Mouse (Mus musculus): ENCODE measurements around the gene Tmem119. TPM values are rescaled to one million over a fixed set of nuclear protein-coding genes. Genes with fewer than 3 reads are reported as not detected.
"Not testable (repeated sequence)": the region's sequence is repeated elsewhere in the genome, so short reads cannot be mapped to it uniquely, and the experiment has no call there.

Tmem119 gene
- polyA plus RNA-seq, 2 experiments = 1.1 to 1.4 TPM

DNA sequence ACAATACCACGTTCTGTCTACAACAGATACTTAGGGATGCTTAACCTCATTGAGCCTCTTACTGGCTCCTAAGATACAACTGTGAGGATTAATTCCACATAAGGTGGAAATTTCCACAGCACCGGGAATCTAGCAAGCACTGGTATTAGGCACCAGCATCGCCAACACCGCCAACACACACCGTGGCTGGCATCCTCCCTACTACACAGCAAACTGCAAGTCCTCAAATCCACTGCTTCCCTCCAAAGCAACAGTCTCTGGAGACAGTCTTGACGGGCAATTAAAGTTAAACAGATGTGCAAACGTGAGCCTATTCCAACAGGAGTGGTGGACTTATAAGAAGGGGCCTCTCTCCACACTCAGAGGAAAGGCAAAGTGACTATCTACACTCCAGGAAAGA, 19.1 kb downstream of the Tmem119 start:
- TF ChIP-seq CTCF (IDR thresholded peaks at IDR 0.05; ENCODE audit: low read depth) (no peak), EP300 (IDR thresholded peaks at IDR 0.05; ENCODE audit: low read depth) (no peak)
- 67% methylated on average over 7 of the region's 7 CpGs for WGBS (ENCODE audit: insufficient replicate concordance)
- DNase-seq (ENCODE audit: low read depth in 3 of 3, low spot score in 3 of 3) = no peak
- H3K36me3 ChIP-seq (replicated peaks; ENCODE audit: control insufficient read depth, insufficient read depth, low read depth) = peaks cover 10% of the 10 kb centered on the region
- no peak overlapping the region for H3K4me2 ChIP-seq (ENCODE audit: low read depth)
- no peak overlapping the region for H3K9ac ChIP-seq (replicated peaks)
- H3K4me1 ChIP-seq (replicated peaks; ENCODE audit: control insufficient read depth in 2 of 2, insufficient read depth in 2 of 2, low read length in 1 of 2) = no peaks in the 10 kb centered on the region
- no peak overlapping the region for H3K27ac ChIP-seq
- no peak overlapping the region for H3K4me3 ChIP-seq (ENCODE audit: insufficient read depth in 1 of 2, low read depth in 2 of 2, low read length in 2 of 2)
- H3K27me3 ChIP-seq (ENCODE audit: control insufficient read depth, insufficient read depth, low read length) = no peaks in the 10 kb centered on the region
- no peak for ATAC-seq (ENCODE audit: insufficient read depth)
- H3K9me3 ChIP-seq (ENCODE audit: control insufficient read depth, low read length) = no peaks in the 10 kb centered on the region

DNA sequence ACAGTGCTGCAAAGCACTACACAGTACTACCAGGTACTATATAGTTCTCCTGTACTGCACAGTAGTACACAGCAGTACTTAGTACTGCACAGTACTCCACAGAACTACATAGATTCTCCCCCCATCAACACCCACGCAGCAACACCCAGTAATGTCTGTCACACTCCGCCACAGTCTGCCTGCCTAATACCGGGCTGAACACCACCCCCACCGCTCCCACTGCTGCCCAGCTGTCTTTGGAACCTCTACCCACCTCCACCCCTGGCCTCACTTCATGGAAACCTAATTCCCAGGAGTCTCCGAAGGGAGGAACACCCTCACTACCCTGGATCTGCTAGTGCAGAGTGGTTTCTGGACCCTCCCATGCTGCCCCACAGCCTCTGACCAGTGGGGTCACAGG, 19.6 kb downstream of the Tmem119 start:
- H3K27ac ChIP-seq = no peak overlapping the region
- no peak overlapping the region for H3K4me3 ChIP-seq (ENCODE audit: insufficient read depth in 1 of 2, low read depth in 2 of 2, low read length in 2 of 2)
- H3K9me3 ChIP-seq (ENCODE audit: control insufficient read depth, low read length) = no peaks in the 10 kb centered on the region
- peaks cover 15% of the 10 kb centered on the region for H3K36me3 ChIP-seq (replicated peaks; ENCODE audit: control insufficient read depth, insufficient read depth, low read depth)
- no peaks in the 10 kb centered on the region for H3K27me3 ChIP-seq (ENCODE audit: control insufficient read depth, insufficient read depth, low read length)
- no peak for DNase-seq (ENCODE audit: low read depth in 3 of 3, low spot score in 3 of 3)
- no peaks in the 10 kb centered on the region for H3K4me1 ChIP-seq (replicated peaks; ENCODE audit: control insufficient read depth in 2 of 2, insufficient read depth in 2 of 2, low read length in 1 of 2)
- TF ChIP-seq EP300 (IDR thresholded peaks at IDR 0.05; ENCODE audit: low read depth) (no peak), CTCF (IDR thresholded peaks at IDR 0.05; ENCODE audit: low read depth) (no peak)
- WGBS (ENCODE audit: insufficient replicate concordance) = 76% methylated on average over 5 of the region's 5 CpGs
- no peak for ATAC-seq (ENCODE audit: insufficient read depth)
- no peak overlapping the region for H3K9ac ChIP-seq (replicated peaks)
- no peak overlapping the region for H3K4me2 ChIP-seq (ENCODE audit: low read depth)

DNA sequence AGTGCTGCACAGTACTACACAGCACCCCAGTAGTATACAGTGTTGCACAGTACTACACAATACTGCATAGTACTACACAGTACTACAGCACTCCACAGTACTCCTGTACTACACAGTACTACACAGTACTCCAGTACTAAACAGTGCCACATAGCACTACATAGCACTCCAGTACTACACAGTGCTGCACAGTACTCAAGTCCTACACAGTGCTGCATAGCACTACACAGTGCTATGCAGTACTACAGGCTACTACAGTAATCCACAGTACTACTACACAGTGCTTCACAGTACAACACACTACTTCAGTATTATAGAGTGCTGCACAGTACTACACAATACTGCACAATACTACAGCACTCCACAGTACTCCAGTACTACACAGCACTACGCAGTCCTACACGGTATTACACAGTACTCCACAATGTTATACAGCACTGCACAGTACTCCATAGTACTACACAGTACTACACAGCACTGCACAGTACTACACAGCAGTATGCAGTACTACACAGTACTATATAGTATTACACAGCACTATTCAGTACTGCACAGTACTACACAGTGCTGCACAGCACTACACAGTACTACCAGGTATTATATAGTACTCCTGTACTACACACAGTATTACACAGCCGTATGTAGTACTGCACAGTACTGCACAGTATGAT, 20.1 kb downstream of the Tmem119 start:
- ATAC-seq (ENCODE audit: insufficient read depth) (peak; percentile 12; the same call in 1 of the 2 replicates), DNase-seq (ENCODE audit: low read depth in 3 of 3, low spot score in 3 of 3) (no peak)
- 75% methylated on average over 3 of the region's 3 CpGs for WGBS (ENCODE audit: insufficient replicate concordance)
- no peaks in the 10 kb centered on the region for H3K27me3 ChIP-seq (ENCODE audit: control insufficient read depth, insufficient read depth, low read length)
- no peak overlapping the region for H3K9ac ChIP-seq (replicated peaks)
- H3K4me1 ChIP-seq (replicated peaks; ENCODE audit: control insufficient read depth in 2 of 2, insufficient read depth in 2 of 2, low read length in 1 of 2) = no peaks in the 10 kb centered on the region
- H3K27ac ChIP-seq = no peak overlapping the region
- peaks cover 19% of the 10 kb centered on the region for H3K36me3 ChIP-seq (replicated peaks; ENCODE audit: control insufficient read depth, insufficient read depth, low read depth)
- H3K9me3 ChIP-seq (ENCODE audit: control insufficient read depth, low read length) = no peaks in the 10 kb centered on the region
- H3K4me3 ChIP-seq (ENCODE audit: insufficient read depth in 1 of 2, low read depth in 2 of 2, low read length in 2 of 2) = no peak overlapping the region
- TF ChIP-seq EP300 (IDR thresholded peaks at IDR 0.05; ENCODE audit: low read depth) = no peak
- TF ChIP-seq CTCF (IDR thresholded peaks at IDR 0.05; ENCODE audit: low read depth) = no peak
- no peak overlapping the region for H3K4me2 ChIP-seq (ENCODE audit: low read depth)

DNA sequence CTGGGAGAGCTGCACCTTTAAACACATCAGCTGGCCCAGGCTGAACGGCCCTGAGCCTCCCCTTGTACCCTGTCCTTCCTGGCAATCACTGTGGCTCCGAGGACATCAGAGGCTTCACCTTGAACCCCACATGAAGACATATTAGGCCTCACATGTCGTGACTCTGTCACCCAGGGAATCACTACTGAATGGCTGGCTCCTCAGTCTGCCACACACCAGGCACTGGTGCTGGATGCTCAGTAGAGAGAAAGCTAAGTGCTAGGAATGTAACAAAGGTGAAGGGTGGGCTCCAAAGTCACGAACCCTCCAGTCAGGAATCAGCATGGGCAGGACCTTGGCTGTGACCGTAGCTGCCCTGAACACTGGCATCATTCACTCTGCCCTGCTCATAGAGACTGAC, 20.7 kb downstream of the Tmem119 start:
- H3K9me3 ChIP-seq (ENCODE audit: control insufficient read depth, low read length) = no peaks in the 10 kb centered on the region

DNA sequence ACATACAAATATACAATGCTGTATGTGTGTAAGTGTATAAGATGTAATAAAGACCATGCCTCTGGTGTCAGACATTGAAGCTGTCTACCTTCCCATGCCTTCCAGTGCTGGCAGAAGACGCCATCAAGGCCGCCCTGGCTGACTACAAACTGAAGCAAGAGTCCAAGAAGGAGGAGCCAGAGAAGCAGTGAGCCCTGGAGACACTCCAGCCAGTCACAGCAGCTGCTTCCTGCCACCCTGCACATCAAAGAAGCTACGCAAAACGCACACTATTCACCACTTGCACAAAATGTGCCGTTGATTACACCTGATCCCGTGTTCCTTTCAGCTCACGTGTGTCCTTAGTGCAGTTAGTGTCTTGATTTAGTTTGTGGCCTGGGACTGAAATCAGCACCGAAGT, 22.6 kb downstream of the Tmem119 start:
- not testable (repeated sequence) for H3K27ac ChIP-seq; H3K4me2 ChIP-seq (ENCODE audit: low read depth); ATAC-seq (ENCODE audit: insufficient read depth); H3K4me3 ChIP-seq (ENCODE audit: insufficient read depth in 1 of 2, low read depth in 2 of 2, low read length in 2 of 2); DNase-seq (ENCODE audit: low read depth in 3 of 3, low spot score in 3 of 3); H3K4me1 ChIP-seq (replicated peaks; ENCODE audit: control insufficient read depth in 2 of 2, insufficient read depth in 2 of 2, low read length in 1 of 2); H3K9ac ChIP-seq (replicated peaks); H3K27me3 ChIP-seq (ENCODE audit: control insufficient read depth, insufficient read depth, low read length); H3K9me3 ChIP-seq (ENCODE audit: control insufficient read depth, low read length)
- WGBS (ENCODE audit: insufficient replicate concordance) = 78% methylated on average over 8 of the region's 8 CpGs
- H3K36me3 ChIP-seq (replicated peaks; ENCODE audit: control insufficient read depth, insufficient read depth, low read depth) = peaks cover 19% of the 10 kb centered on the region

More for the DNA sequence above, 20.7 kb downstream of the Tmem119 start:
- Histone ChIP-seq H3K4me1 (replicated peaks; ENCODE audit: control insufficient read depth in 2 of 2, insufficient read depth in 2 of 2, low read length in 1 of 2) (no peaks in the 10 kb centered on the region), H3K4me2 (ENCODE audit: low read depth) (no peak overlapping the region), H3K36me3 (replicated peaks; ENCODE audit: control insufficient read depth, insufficient read depth, low read depth) (peaks cover 19% of the 10 kb centered on the region), H3K4me3 (ENCODE audit: insufficient read depth in 1 of 2, low read depth in 2 of 2, low read length in 2 of 2) (no peak overlapping the region), H3K27me3 (ENCODE audit: control insufficient read depth, insufficient read depth, low read length) (no peaks in the 10 kb centered on the region), H3K27ac (no peak overlapping the region), H3K9ac (replicated peaks) (no peak overlapping the region)
- no peak for ATAC-seq (ENCODE audit: insufficient read depth)
- no peak for TF ChIP-seq EP300 (IDR thresholded peaks at IDR 0.05; ENCODE audit: low read depth)
- TF ChIP-seq CTCF (IDR thresholded peaks at IDR 0.05; ENCODE audit: low read depth) = no peak
- no peak for DNase-seq (ENCODE audit: low read depth in 3 of 3, low spot score in 3 of 3)
- WGBS (ENCODE audit: insufficient replicate concordance) = 67% methylated on average over 5 of the region's 5 CpGs

Measured in liver, embryonic 14.5 days (tissue).